Mouse (Mus musculus) liver, embryonic 12.5 days (tissue): ENCODE data around the gene Kirrel3. TPM values are rescaled to one million over a fixed set of nuclear protein-coding genes. Genes with fewer than 3 reads are reported as not detected.

Source experiments
- ATAC-seq: fragments of 200-750 bp; cut with Nextera tagmentation; 2 replicates; pipeline ENCODE4 v1.8.0; 2017; ENCODE audit warnings: moderate number of reproducible peaks, mild to moderate bottlenecking, moderate library complexity
- H3K27ac ChIP-seq: fragments of 300-500 bp; sonication (generic); 2 replicates; pipeline ENCODE4 v1.5.1; 2016; ENCODE audit warnings: mild to moderate bottlenecking
- H3K27me3 ChIP-seq: fragments of 300-500 bp; sonication (generic); replicated peaks from 2 replicates; pipeline ENCODE4 v1.6.1; 2016; ENCODE audit warnings: mild to moderate bottlenecking, moderate library complexity
- H3K36me3 ChIP-seq: fragments of 300-500 bp; sonication (generic); 2 replicates; pipeline ENCODE4 v1.6.1; 2016; ENCODE audit warnings: mild to moderate bottlenecking, moderate library complexity
- H3K4me1 ChIP-seq: fragments of 300-500 bp; sonication (generic); 2 replicates; pipeline ENCODE4 v1.6.1; 2016
- H3K4me2 ChIP-seq: fragments of 300-500 bp; sonication (generic); 2 replicates; pipeline ENCODE4 v1.6.1; 2016; ENCODE audit warnings: mild to moderate bottlenecking, moderate library complexity
- H3K4me3 ChIP-seq: fragments of 300-500 bp; sonication (generic); 2 replicates; pipeline ENCODE4 v1.5.1; 2016; ENCODE audit warnings: mild to moderate bottlenecking, moderate library complexity
- H3K9ac ChIP-seq: fragments of 300-500 bp; sonication (generic); 2 replicates; pipeline ENCODE4 v1.6.1; 2016; ENCODE audit warnings: mild to moderate bottlenecking, moderate library complexity
- H3K9me3 ChIP-seq: fragments of 300-500 bp; sonication (generic); replicated peaks from 2 replicates; pipeline ENCODE4 v1.6.1; 2016; ENCODE audit warnings: mild to moderate bottlenecking, moderate library complexity
- WGBS: fragments of 180-500 bp; shearing (Covaris S2); methylation state at CpG from one replicate; pipeline ENCODE4 v1.1.7; 2016; ENCODE audit not compliant: insufficient replicate concordance; 5-methylcytosine and 5-hydroxymethylcytosine counted together
- polyA plus RNA-seq: library from polyadenylated mRNA; unstranded; fragments of >200 nt; fragmentation: Nextera tagmentation; extraction: Ambion mirVana; gene quantifications from 2 replicates; pipeline ENCODE4 v1.2.1, GENCODE M21; 2016

The Kirrel3 gene
- polyA plus RNA-seq, 1 experiment from 2014 or later: 0.46 TPM

- H3K9me3 ChIP-seq: no peaks in the 10 kb centered on the region
- H3K27ac ChIP-seq: no peak overlapping the region
- WGBS: 74% methylated on average over 18 of the region's 18 CpGs
- no peaks in the 10 kb centered on the region for H3K4me1 ChIP-seq
- H3K27me3 ChIP-seq: no peaks in the 10 kb centered on the region
- no peak overlapping the region for H3K9ac ChIP-seq
- no peaks in the 10 kb centered on the region for H3K36me3 ChIP-seq
- ATAC-seq: no peak
- H3K4me3 ChIP-seq: no peak overlapping the region
- H3K4me2 ChIP-seq: no peak overlapping the region
Measured at GRCm38 (mm10) chr9:34824358-34825088, 338.8 kb downstream of the Kirrel3 start.

- no peak for ATAC-seq
- H3K4me2 ChIP-seq: no peak overlapping the region
- H3K36me3 ChIP-seq: no peaks in the 10 kb centered on the region
- no peaks in the 10 kb centered on the region for H3K4me1 ChIP-seq
- H3K4me3 ChIP-seq: no peak overlapping the region
- WGBS: 38% methylated on average over 2 of the region's 2 CpGs
- H3K27ac ChIP-seq: no peak overlapping the region
- H3K27me3 ChIP-seq: no peaks in the 10 kb centered on the region
- no peak overlapping the region for H3K9ac ChIP-seq
- no peaks in the 10 kb centered on the region for H3K9me3 ChIP-seq
Measured at GRCm38 (mm10) chr9:34825089-34825400, 339.4 kb downstream of the Kirrel3 start.

GRCm38 (mm10) chr9:34825402-34826008 is 339.8 kb downstream of the Kirrel3 start:
- no peak for ATAC-seq
- 61% methylated on average over 11 of the region's 11 CpGs for WGBS

GRCm38 (mm10) chr9:34830696-34831095 is 345.0 kb downstream of the Kirrel3 start:
- Histone ChIP-seq H3K4me3 (no peak overlapping the region), H3K27ac (no peak overlapping the region), H3K4me2 (no peak overlapping the region), H3K9me3 (no peaks in the 10 kb centered on the region), H3K4me1 (no peaks in the 10 kb centered on the region), H3K27me3 (no peaks in the 10 kb centered on the region), H3K9ac (no peak overlapping the region), H3K36me3 (no peaks in the 10 kb centered on the region)
- WGBS: 48% methylated on average over 3 of the region's 3 CpGs
- no peak for ATAC-seq

More at GRCm38 (mm10) chr9:34825402-34826008, 339.8 kb downstream of the Kirrel3 start:
- Histone ChIP-seq H3K4me3 (no peak overlapping the region), H3K27me3 (no peaks in the 10 kb centered on the region), H3K27ac (no peak overlapping the region), H3K36me3 (no peaks in the 10 kb centered on the region), H3K4me1 (no peaks in the 10 kb centered on the region), H3K9me3 (no peaks in the 10 kb centered on the region), H3K9ac (no peak overlapping the region), H3K4me2 (no peak overlapping the region)

GRCm38 (mm10) chr9:34836801-34837200 is 351.1 kb downstream of the Kirrel3 start:
- Histone ChIP-seq H3K9ac (no peak overlapping the region), H3K4me1 (no peaks in the 10 kb centered on the region), H3K4me2 (no peak overlapping the region), H3K27me3 (no peaks in the 10 kb centered on the region), H3K27ac (no peak overlapping the region), H3K36me3 (no peaks in the 10 kb centered on the region), H3K4me3 (no peak overlapping the region), H3K9me3 (no peaks in the 10 kb centered on the region)
- no peak for ATAC-seq
- WGBS: 46% methylated on average over 2 of the region's 2 CpGs

- Histone ChIP-seq H3K4me1 (no peaks in the 10 kb centered on the region), H3K36me3 (no peaks in the 10 kb centered on the region), H3K4me2 (no peak overlapping the region), H3K27me3 (no peaks in the 10 kb centered on the region), H3K9ac (no peak overlapping the region), H3K9me3 (no peaks in the 10 kb centered on the region), H3K27ac (no peak overlapping the region), H3K4me3 (no peak overlapping the region)
- WGBS: 42% methylated on average over 10 of the region's 10 CpGs
- no peak for ATAC-seq
Measured at GRCm38 (mm10) chr9:34837700-34838462, 352.2 kb downstream of the Kirrel3 start.

- Histone ChIP-seq H3K27me3 (no peaks in the 10 kb centered on the region), H3K4me3 (no peak overlapping the region), H3K36me3 (no peaks in the 10 kb centered on the region), H3K4me1 (no peaks in the 10 kb centered on the region), H3K9me3 (no peaks in the 10 kb centered on the region), H3K4me2 (no peak overlapping the region), H3K9ac (no peak overlapping the region), H3K27ac (no peak overlapping the region)
- 45% methylated on average over 10 of the region's 10 CpGs for WGBS
- ATAC-seq: no peak
Measured at GRCm38 (mm10) chr9:34843275-34843965, 357.7 kb downstream of the Kirrel3 start.

GRCm38 (mm10) chr9:34846440-34846839 is 360.7 kb downstream of the Kirrel3 start:
- no peak overlapping the region for H3K4me3 ChIP-seq
- no peak overlapping the region for H3K4me2 ChIP-seq
- no peaks in the 10 kb centered on the region for H3K27me3 ChIP-seq
- H3K27ac ChIP-seq: no peak overlapping the region
- no peak for ATAC-seq
- H3K9me3 ChIP-seq: no peaks in the 10 kb centered on the region
- H3K9ac ChIP-seq: no peak overlapping the region
- H3K4me1 ChIP-seq: no peaks in the 10 kb centered on the region
- no peaks in the 10 kb centered on the region for H3K36me3 ChIP-seq
- WGBS: 43% methylated on average over 1 of the region's 1 CpGs

- Histone ChIP-seq H3K9ac (no peak overlapping the region), H3K4me1 (no peaks in the 10 kb centered on the region), H3K9me3 (no peaks in the 10 kb centered on the region), H3K27me3 (no peaks in the 10 kb centered on the region), H3K36me3 (no peaks in the 10 kb centered on the region), H3K27ac (no peak overlapping the region), H3K4me2 (no peak overlapping the region), H3K4me3 (no peak overlapping the region)
- WGBS: 41% methylated on average over 5 of the region's 5 CpGs
- no peak for ATAC-seq
Measured at GRCm38 (mm10) chr9:34847664-34848063, 362.0 kb downstream of the Kirrel3 start.

GRCm38 (mm10) chr9:34851136-34851535 is 365.4 kb downstream of the Kirrel3 start:
- Histone ChIP-seq H3K4me3 (no peak overlapping the region), H3K36me3 (no peaks in the 10 kb centered on the region), H3K27ac (no peak overlapping the region), H3K9ac (no peak overlapping the region), H3K4me1 (no peaks in the 10 kb centered on the region), H3K4me2 (no peak overlapping the region), H3K27me3 (no peaks in the 10 kb centered on the region), H3K9me3 (no peaks in the 10 kb centered on the region)
- ATAC-seq: no peak
- WGBS: 75% methylated on average over 4 of the region's 4 CpGs

- no peaks in the 10 kb centered on the region for H3K27me3 ChIP-seq
- ATAC-seq: no peak
- no peak overlapping the region for H3K9ac ChIP-seq
- no peak overlapping the region for H3K27ac ChIP-seq
- no peak overlapping the region for H3K4me3 ChIP-seq
- no peaks in the 10 kb centered on the region for H3K9me3 ChIP-seq
- WGBS: 53% methylated on average over 9 of the region's 9 CpGs
- no peaks in the 10 kb centered on the region for H3K4me1 ChIP-seq
- no peak overlapping the region for H3K4me2 ChIP-seq
- H3K36me3 ChIP-seq: no peaks in the 10 kb centered on the region
Measured at GRCm38 (mm10) chr9:34857575-34857974, 371.9 kb downstream of the Kirrel3 start.

GRCm38 (mm10) chr9:34858071-34858470 is 372.4 kb downstream of the Kirrel3 start:
- H3K36me3 ChIP-seq: no peaks in the 10 kb centered on the region
- H3K9ac ChIP-seq: no peak overlapping the region
- no peak overlapping the region for H3K4me3 ChIP-seq
- no peak for ATAC-seq
- H3K27me3 ChIP-seq: no peaks in the 10 kb centered on the region
- no peak overlapping the region for H3K27ac ChIP-seq
- H3K4me2 ChIP-seq: no peak overlapping the region
- no peaks in the 10 kb centered on the region for H3K4me1 ChIP-seq
- WGBS: 71% methylated on average over 10 of the region's 10 CpGs
- H3K9me3 ChIP-seq: no peaks in the 10 kb centered on the region
